Mouse (Mus musculus): ENCODE results near the gene Zscan22.
"Not testable (repeated sequence)": the region's sequence is repeated elsewhere in the genome, so short reads cannot be mapped to it uniquely, and the experiment has no call there.

Zscan22 gene

DNA sequence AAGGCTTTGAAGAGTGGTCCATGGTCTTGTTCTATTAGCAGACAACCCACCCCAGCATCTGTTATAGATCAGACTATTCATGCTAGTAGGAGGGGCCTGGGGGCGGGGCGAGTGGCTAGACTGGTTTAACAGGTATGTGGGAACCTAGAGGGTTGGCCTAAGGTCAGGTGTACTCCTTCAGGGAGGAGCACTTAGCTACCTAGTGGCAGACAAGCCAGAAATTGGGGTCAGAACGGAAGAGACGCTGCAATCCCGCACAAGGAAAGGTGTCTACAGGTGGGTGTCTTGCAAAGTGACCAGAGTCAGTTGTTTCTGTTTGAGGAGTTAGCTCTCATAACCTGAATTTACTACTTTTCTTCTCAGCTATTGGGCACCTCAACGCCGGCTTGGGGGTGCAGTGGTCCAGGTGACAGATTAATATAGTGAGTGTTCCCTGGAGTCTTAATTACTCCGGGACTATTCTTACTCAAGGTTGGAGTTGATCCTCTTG, 29.6 kb downstream of the Zscan22 start, which contains the start of gene Rnf225:
Gene Rnf225 (plus strand): TSS at position 226 of the 490 bp plus-strand sequence.
- DNase-seq (ENCODE audit: extremely low read depth, low read depth, low spot score), result no peak

DNA sequence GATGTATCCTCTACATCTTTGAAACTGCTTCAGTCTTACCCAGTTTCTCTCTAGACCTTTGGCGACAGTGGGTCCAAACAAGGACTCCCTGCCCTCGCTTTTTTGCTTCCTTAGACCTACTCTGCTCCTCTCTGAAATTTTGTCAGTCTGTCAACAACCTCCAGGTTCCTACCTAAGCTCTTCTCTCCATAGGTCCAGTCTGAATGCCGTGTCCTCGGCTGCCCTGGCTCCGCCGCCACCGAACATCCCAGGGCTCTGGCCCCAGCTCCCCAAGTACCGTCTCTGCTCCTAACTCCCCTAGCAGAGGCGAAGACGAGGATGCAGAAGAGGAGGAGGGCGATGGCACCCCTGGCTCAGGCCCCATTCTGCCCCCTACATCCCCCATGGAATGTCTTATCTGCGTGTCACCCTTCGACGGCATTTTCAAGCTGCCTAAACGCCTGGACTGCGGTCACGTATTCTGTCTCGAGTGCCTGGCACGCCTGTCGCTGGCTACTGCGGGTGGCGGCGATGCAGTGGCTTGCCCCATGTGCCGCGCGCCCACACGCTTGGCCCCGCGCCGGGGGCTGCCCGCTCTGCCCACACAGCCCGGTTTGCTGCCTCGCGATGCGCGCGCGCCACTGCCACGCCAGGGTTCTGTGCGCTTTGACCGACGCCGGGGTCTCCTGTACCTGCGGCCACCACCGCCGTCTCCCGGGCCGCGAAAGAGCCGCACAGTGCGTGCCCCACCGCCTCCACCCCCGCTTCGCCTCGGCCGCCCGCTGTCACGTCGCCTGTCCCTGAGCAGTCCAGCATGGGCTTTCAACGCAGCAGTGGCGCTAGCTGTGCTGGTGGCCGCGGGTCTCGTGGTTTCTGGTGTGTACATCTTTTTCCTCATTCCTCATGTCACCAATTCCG, 30.3 kb downstream of the Zscan22 start:
- no peak for DNase-seq (ENCODE audit: extremely low read depth, low read depth, low spot score)

DNA sequence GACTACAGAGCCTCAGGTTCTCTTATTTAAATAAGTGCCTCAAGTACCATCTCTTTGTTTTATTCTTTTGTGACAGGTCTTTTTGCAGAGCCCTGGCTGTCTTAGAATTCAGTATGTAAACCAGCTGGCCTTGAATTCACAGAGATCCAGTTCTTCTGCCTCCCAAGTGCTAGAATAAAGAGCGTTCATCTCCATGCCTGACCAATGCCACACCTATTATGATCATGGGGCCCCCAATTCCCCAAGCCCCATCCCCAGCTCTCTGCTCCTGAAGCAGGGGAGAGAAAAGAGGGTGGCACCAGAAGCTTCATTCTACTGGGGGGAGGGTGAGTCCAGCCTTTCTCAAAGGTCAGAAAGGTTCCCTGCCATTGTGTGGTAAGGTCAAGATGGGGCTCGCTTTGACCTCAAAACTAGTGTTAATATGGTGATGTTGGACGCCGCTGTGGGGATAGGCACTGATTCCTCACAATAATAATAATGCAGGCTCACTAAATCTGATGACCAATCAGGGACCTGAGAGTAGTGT, 36.1 kb downstream of the Zscan22 start:
- DNase-seq (ENCODE audit: extremely low read depth, low read depth, low spot score), result no peak

DNA sequence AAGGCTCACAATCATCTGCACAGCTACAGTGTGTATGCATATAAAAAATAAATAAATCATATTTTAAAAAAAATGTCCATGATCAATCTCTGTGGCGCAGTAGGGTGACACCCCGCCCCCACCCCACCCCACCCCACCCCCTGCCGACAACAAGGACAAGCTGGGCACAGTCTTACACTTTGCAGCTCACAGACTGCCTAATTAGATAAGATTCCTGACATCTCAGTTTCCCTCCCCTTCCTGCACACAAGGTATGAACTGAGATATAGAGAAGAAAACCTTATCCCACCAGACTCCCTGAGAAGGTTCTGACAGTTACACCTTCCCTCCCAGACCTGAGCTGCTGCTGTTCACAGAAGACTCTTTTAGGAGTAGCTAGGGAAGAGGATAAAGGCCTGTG, 37.2 kb downstream of the Zscan22 start:
- no peak for DNase-seq (ENCODE audit: extremely low read depth, low read depth, low spot score)

DNA sequence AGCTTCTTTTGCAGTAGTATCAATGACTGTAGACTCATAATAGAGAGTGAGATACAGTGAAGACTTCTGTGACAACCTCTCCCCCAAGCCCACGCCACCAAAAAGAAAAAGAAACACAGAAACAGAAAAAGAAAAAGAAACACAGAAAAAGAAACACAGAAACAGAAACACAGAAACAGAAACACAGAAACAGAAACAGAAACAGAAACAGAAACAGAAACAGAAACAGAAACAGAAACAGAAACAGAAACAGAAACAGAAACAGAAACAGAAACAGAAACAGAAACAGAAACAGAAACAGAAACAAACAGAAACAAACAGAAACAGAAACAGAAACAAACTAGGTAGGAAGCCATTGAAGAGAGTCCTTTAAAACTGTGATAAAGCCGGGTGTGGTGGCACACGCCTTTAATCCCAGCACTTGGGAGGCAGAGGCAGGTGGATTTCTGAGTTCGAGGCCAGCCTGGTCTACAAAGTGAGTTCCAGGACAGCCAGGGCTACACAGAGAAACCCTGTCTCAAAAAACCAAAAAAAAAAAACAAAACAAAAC, 39.7 kb downstream of the Zscan22 start:
- DNase-seq (ENCODE audit: extremely low read depth, low read depth, low spot score), result not testable (repeated sequence)

DNA sequence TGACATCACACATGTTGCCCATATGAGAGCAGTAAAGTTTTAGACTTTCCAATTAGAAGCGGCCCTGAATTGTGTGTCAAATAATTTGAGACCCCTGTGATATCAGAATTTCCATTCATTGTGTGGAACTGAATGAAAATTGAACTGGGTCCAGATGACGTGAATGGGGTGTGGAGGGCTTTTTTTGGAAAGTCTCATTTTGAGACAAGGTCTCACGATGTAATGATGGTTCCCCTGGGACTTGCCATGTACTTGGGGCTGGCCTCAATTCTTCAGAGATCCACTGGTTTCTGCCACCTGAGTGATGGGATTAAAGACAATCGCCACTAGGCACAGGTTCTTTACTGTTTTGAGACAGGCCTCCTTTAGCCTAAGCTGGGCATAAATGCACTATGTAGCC, 43.0 kb downstream of the Zscan22 start:
- DNase-seq (ENCODE audit: extremely low read depth, low read depth, low spot score), result no peak

DNA sequence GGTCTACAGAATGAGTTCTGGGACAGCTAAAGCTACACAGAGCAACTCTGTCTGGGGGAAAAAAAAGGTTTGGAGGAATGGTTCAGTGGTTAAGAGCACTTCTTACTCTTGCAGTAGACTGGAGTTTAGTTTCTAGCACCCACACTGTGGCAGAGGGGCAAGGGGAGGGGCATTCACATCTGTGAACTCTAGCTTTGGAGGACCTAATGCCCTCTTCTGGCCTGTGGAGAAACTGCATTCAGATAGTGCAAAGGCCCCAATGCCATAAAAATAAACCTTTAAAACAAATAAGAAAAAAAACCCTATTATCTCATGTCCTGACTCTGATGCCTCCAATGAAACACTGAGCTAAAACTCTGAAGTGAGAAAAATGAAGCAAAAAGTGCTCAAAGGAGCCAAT, 45.9 kb downstream of the Zscan22 start:
- no peak for DNase-seq (ENCODE audit: extremely low read depth, low read depth, low spot score)

DNA sequence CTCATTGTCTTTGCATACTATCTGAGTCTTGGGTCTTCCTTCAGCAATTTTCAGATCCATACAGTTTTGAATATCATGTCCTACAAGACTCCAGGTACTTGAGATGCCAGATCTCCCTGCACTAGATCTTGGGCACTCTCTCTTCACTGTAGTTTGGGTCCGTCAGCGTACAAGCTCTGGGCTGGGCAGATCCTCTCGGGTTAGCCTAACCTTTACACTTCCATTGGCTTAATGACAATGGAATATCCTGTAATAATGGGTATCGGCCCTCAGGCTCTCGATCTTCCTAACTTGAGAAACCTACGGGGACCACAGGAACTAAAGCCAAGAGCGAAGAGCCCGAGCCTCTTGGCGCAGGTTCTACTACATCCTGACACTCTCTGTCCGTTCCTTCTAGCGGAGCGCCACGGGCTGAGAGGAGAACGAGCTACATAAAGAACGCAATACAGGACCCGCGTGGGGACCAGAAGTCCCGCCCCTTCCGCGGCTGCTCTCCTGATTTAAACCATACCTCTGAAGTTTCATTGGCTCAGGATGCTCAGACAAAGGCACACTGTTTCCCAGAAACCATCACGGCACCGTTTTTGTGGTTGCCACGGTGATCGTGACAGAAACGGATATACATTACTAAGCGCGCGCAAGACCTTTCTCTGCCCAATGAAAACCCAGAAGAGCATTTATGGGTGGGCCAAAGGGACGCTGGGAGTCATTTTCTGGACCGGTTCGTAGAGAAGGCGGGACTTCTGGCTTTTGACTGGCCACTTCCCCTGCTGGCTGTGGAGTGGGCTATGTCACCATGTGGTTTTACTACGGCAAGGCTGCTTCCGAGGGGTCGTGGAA, 51.6 kb downstream of the Zscan22 start:
- peak; percentile 69 for DNase-seq (ENCODE audit: extremely low read depth, low read depth, low spot score)

DNA sequence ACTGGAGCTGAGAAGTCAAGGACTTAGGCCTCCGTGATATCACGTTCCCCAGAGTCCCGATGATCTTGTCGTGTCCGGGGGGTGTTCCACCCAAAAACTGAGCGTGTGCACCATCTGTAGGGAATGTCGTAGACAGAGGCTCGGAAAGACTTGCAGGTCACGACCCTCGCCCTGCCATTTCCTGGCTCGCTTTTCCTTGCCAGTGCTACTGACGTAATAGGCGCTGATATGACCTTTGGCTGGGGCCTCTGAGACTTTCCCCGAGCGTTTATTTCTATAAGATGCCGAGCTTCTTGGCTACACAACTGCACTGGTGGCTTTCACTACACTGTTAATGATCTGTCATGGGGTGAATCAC, 52.2 kb downstream of the Zscan22 start:
- DNase-seq (ENCODE audit: extremely low read depth, low read depth, low spot score), result no peak

DNA sequence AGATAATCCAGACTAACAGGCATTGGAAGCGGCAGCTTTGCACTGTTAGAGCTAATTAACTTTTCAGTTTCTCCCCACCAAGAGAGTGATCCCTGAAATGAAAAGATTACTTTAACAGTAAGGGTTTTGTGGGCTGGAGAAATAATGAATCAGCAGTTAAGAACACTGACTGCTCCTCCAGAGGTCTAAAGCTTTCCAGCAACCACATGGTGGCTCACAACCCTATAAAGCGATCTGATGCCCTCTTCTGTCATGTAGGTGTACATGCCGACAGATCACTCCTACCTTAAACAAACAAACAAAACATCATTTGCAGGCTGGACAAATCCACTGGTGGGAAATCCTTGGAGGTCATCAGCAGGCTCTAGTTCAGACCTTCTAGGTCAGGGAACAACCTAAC, 57.3 kb downstream of the Zscan22 start:
- DNase-seq (ENCODE audit: extremely low read depth, low read depth, low spot score), result no peak

DNA sequence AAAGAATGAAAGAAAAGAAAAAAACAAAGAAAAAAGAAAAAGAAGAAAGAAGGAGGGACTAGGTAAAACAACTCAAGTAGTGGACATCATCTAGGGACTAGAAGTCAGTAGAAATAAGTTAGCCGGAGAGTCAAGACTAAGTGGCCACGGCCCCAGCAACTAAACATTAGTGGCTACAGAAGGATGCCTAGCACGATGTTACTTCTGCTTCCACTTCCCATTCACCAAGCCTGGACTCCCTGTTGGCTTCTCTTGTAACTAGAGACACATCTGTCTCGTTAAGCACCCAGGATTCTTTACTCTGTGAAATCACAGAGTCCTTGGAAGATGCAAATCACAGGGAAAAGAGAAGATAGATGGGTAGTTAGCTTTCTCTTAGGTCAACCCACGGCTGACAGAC, 59.9 kb downstream of the Zscan22 start:
- no peak for DNase-seq (ENCODE audit: extremely low read depth, low read depth, low spot score)

All from fat pad, adult 2 months (tissue).